ENCODE assay signal across 11 mouse cellular contexts in genomic region chr6:137982195-137982737, GRCm38 (mm10).
DNase-seq lines count a peak whose midpoint lies in the region; ATAC-seq and TF ChIP-seq lines count a peak whose summit lies in the region.
"Had no signal": no experiment of that assay in that cellular context is flagged by ENCODE, and none has a peak within 500 bp of the region (broad histone marks: within the 10 kb centered on the region; RNA-seq: fewer than 3 reads in every experiment).

No protein-coding gene starts in this region.

- peak overlapping the region; percentile 28 for H3K4me2 ChIP-seq in forebrain, embryonic 16.5 days (ENCODE audit: low read length)
- H3K4me2 ChIP-seq in neural tube, embryonic 13.5 days: peak overlapping the region; percentile 7; the same call in 1 of the 2 replicates

- H3K4me3 ChIP-seq in layer of hippocampus, adult 2 months: peak overlapping the region; percentile 24; the same call in 1 of the 2 replicates
- H3K4me3 ChIP-seq in embryonic facial prominence, embryonic 10.5 days: no peak overlapping the region
- no peak overlapping the region for H3K4me3 ChIP-seq in forebrain, embryonic 16.5 days (replicated peaks; ENCODE audit: low read length)
- no peak overlapping the region for H3K4me3 ChIP-seq in neural tube, embryonic 13.5 days

- ATAC-seq in forebrain, embryonic 16.5 days: peak; percentile 34
- peak; percentile 36; the same call in 1 of the 2 replicates for ATAC-seq in neural tube, embryonic 13.5 days (ENCODE audit: low read depth)
- ATAC-seq: lung, postnatal 0 days had no signal

- no peak for DNase-seq in layer of hippocampus, adult 2 months (ENCODE audit: low spot score in 2 of 2)
- DNase-seq in layer of hippocampus, adult 9-11 months: no peak
- peak; percentile 42 for DNase-seq in embryonic facial prominence, embryonic 10.5 days (ENCODE audit: low spot score)
- DNase-seq in spleen, adult 12 weeks (ENCODE audit: low spot score): no peak
- DNase-seq in yolk sac, embryonic 10.5 days (ENCODE audit: low spot score): no peak
- DNase-seq: heart, postnatal 36 days; kidney, adult 9 months had no signal

- no peak overlapping the region; the same call in 1 of the 2 replicates for H3K9ac ChIP-seq in forebrain, embryonic 16.5 days (replicated peaks; ENCODE audit: low read depth, low read length)
- H3K9ac ChIP-seq in neural tube, embryonic 13.5 days: no peak overlapping the region

- no peaks in the 10 kb centered on the region for H3K36me3 ChIP-seq in embryonic facial prominence, embryonic 10.5 days (replicated peaks)
- no peaks in the 10 kb centered on the region for H3K36me3 ChIP-seq in forebrain, embryonic 16.5 days (ENCODE audit: control insufficient read depth, insufficient read depth)
- no peaks in the 10 kb centered on the region for H3K36me3 ChIP-seq in neural tube, embryonic 13.5 days

- TF ChIP-seq CTCF in layer of hippocampus, adult 2 months (conservative IDR thresholded peaks at IDR 0.05): no peak

- peaks cover 11% of the 10 kb centered on the region for H3K4me1 ChIP-seq in embryonic facial prominence, embryonic 10.5 days
- peaks cover 28% of the 10 kb centered on the region for H3K4me1 ChIP-seq in forebrain, embryonic 16.5 days (replicated peaks; ENCODE audit: control insufficient read depth, insufficient read depth, low read length)
- peaks cover 26% of the 10 kb centered on the region for H3K4me1 ChIP-seq in neural tube, embryonic 13.5 days (replicated peaks)

- WGBS in embryonic facial prominence, embryonic 10.5 days: 53% methylated on average over 19 of the region's 19 CpGs
- 18% methylated on average over 19 of the region's 19 CpGs for whole genome bisulfite sequencing in forebrain, embryonic 16.5 days
- 55% methylated on average over 19 of the region's 19 CpGs for WGBS in neural tube, embryonic 13.5 days

- no peaks in the 10 kb centered on the region for H3K27me3 ChIP-seq in embryonic facial prominence, embryonic 10.5 days (replicated peaks; ENCODE audit: low read depth, poor library complexity, severe bottlenecking)
- H3K27me3 ChIP-seq in forebrain, embryonic 16.5 days (replicated peaks; ENCODE audit: control insufficient read depth, insufficient read depth, low read length): no peaks in the 10 kb centered on the region
- no peaks in the 10 kb centered on the region for H3K27me3 ChIP-seq in neural tube, embryonic 13.5 days
- H3K27me3 ChIP-seq: CH12.LX had no signal

- H3K9me3 ChIP-seq in embryonic facial prominence, embryonic 10.5 days: no peaks in the 10 kb centered on the region
- H3K9me3 ChIP-seq in forebrain, embryonic 16.5 days (ENCODE audit: control insufficient read depth, low read length): no peaks in the 10 kb centered on the region
- no peaks in the 10 kb centered on the region for H3K9me3 ChIP-seq in neural tube, embryonic 13.5 days

- no peak overlapping the region for H3K27ac ChIP-seq in layer of hippocampus, adult 2 months
- no peak overlapping the region for H3K27ac ChIP-seq in embryonic facial prominence, embryonic 10.5 days (replicated peaks)
- H3K27ac ChIP-seq in forebrain, embryonic 16.5 days (ENCODE audit: low read length): peak overlapping the region; percentile 57
- H3K27ac ChIP-seq in neural tube, embryonic 13.5 days (replicated peaks): no peak overlapping the region
